Mouse (Mus musculus) limb, embryonic 13.5 days (tissue): ENCODE measurements around the gene Zfp82. TPM values are rescaled to one million over a fixed set of nuclear protein-coding genes. Genes with fewer than 3 reads are reported as not detected.

Experiments
- ATAC-seq: fragments of 200-750 bp; cut with Nextera tagmentation; 2 replicates; pipeline ENCODE4 v1.8.0; 2017; ENCODE audit warnings: low read depth, moderate number of reproducible peaks, moderate TSS enrichment; ENCODE audit not compliant: low FRiP score
- H3K27ac ChIP-seq: fragments of 300-500 bp; sonication (generic); 2 replicates; pipeline ENCODE4 v1.5.1; 2015; ENCODE audit warnings: inconsistent platforms, mild to moderate bottlenecking, moderate library complexity
- H3K27me3 ChIP-seq: fragments of 300-500 bp; sonication (generic); 2 replicates; pipeline ENCODE4 v1.6.1; 2015; ENCODE audit warnings: mild to moderate bottlenecking, inconsistent platforms
- H3K36me3 ChIP-seq: fragments of 300-500 bp; sonication (generic); 2 replicates; pipeline ENCODE4 v1.6.1; 2015; ENCODE audit warnings: inconsistent platforms, mild to moderate bottlenecking, moderate library complexity
- H3K4me1 ChIP-seq: fragments of 300-500 bp; sonication (generic); 2 replicates; pipeline ENCODE4 v1.6.1; 2015; ENCODE audit warnings: inconsistent platforms
- H3K4me2 ChIP-seq: fragments of 300-500 bp; sonication (generic); replicated peaks from 2 replicates; pipeline ENCODE4 v1.6.1; 2015; ENCODE audit warnings: inconsistent platforms, mild to moderate bottlenecking, moderate library complexity
- H3K4me3 ChIP-seq: fragments of 300-500 bp; sonication (generic); 2 replicates; pipeline ENCODE4 v1.5.1; 2015; ENCODE audit warnings: moderate library complexity, mild to moderate bottlenecking, inconsistent platforms
- H3K9ac ChIP-seq: fragments of 300-500 bp; sonication (generic); 2 replicates; pipeline ENCODE4 v1.6.1; 2015; ENCODE audit warnings: mild to moderate bottlenecking, inconsistent platforms
- H3K9me3 ChIP-seq: fragments of 300-500 bp; sonication (generic); 2 replicates; pipeline ENCODE4 v1.6.1; 2016; ENCODE audit warnings: inconsistent platforms
- WGBS: fragments of 180-500 bp; shearing (Covaris S2); methylation state at CpG from one replicate; pipeline ENCODE4 v1.1.7; 2015; 5-methylcytosine and 5-hydroxymethylcytosine counted together
- microRNA-seq: library from miRNA; unstranded; fragments of <30 nt; microRNA quantifications from one replicate; pipeline ENCODE4, GENCODE M21; 2016
- polyA plus RNA-seq: library from polyadenylated mRNA; unstranded; fragments of >200 nt; fragmentation: Nextera tagmentation; extraction: Ambion mirVana; gene quantifications from 2 replicates; pipeline ENCODE4 v1.2.1, GENCODE M21; 2015

Gene Zfp82
- polyA plus RNA-seq, 1 experiment from 2014 or later, result 9.7 TPM

DNA sequence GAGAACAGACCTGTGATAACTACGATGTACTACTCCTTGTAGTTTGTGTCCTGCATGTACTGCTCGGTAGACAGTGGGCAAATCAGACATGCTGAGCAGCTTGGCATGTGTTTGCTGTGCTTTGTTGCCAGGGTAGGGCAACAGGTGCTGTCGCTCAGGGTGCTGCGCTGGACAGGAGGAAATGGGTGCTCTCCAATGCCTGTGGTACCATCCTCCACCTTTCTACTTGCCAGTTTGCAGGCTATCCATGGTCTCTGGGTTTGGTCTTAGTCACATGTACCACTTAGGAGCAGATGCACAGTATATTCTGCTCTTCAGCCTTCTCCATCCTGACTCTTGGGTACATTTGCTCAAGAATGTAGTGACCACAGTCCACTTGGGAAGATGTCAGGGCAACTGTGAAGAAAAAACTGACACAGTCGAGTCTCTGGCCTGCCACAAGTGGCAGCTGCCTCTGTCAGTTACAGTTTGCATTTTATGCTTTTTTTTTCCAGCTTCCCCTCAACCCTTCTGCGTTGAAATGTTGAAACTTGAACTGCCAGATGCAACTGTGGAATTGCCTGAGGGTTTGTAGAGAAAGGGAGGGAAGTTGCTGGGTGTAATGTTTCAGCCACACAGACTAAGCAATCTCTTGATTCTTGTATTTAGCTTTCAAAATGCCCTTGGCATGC is 64.5 kb downstream of the Zfp82 start:
- peak; percentile 51; the same call in 1 of the 2 replicates for ATAC-seq
- Histone ChIP-seq H3K36me3 (peaks cover 63% of the 10 kb centered on the region), H3K9me3 (no peaks in the 10 kb centered on the region), H3K4me3 (no peak overlapping the region), H3K4me1 (peaks cover 14% of the 10 kb centered on the region), H3K4me2 (no peak overlapping the region), H3K9ac (no peak overlapping the region), H3K27ac (peak overlapping the region; percentile 85), H3K27me3 (no peaks in the 10 kb centered on the region)
- WGBS, result 66% methylated on average over 6 of the region's 6 CpGs

DNA sequence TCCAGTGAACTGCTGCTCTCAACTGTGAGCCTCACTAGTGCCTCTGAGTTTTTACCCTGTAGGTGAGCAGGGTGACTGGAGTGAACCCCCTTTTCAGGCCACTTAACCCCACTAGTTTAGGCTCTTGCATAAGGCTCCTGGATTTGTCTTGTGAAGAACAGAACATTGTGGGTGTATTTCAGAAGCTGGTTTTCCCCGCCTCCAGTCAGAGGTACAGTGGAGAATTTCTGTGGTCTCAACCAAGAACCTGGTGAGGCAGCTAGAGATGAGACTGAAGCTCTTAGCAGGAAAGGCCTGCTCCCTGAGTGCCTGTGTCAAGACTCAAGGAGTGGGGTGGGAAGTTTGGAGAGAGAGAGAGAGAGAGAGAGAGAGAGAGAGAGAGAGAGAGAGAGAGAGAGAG is 65.1 kb downstream of the Zfp82 start:
- no peak for ATAC-seq
- Histone ChIP-seq H3K27ac (peak overlapping the region; percentile 85; the same call in 1 of the 2 replicates), H3K27me3 (no peaks in the 10 kb centered on the region), H3K9ac (no peak overlapping the region), H3K9me3 (no peaks in the 10 kb centered on the region), H3K4me2 (no peak overlapping the region), H3K4me3 (no peak overlapping the region), H3K4me1 (peaks cover 14% of the 10 kb centered on the region), H3K36me3 (peaks cover 66% of the 10 kb centered on the region)
- WGBS, result 93% methylated on average over 1 of the region's 1 CpGs

Small RNAs within 50 kb of the gene (microRNA-seq; reads per million reads assigned to microRNA genes)
- not detected for gene Gm23368

Other genes with a start within 250 kb of the Zfp82 start
- 7.2 and 8.1 TPM in 2 replicates for gene Zfp940, start 219.2 kb downstream of the Zfp82 start, polyA plus RNA-seq
- 10.4 and 11.1 TPM in 2 replicates for gene Zfp420, start 212.9 kb downstream of the Zfp82 start, polyA plus RNA-seq
- gene Zfp27, start 166.3 kb downstream of the Zfp82 start, polyA plus RNA-seq, result 14.5 and 14.7 TPM in 2 replicates
- gene Zfp383, start 164.7 kb downstream of the Zfp82 start, polyA plus RNA-seq, result 8.3 and 8.5 TPM in 2 replicates
- 14.9 and 17.6 TPM in 2 replicates for gene Zfp74, start 118.8 kb downstream of the Zfp82 start, polyA plus RNA-seq
- gene Zfp568, start 88.9 kb downstream of the Zfp82 start, polyA plus RNA-seq, result 27.2 and 27.9 TPM in 2 replicates
- 6.1 and 6.8 TPM in 2 replicates for gene Zfp14, start 21.5 kb downstream of the Zfp82 start, polyA plus RNA-seq
- gene Gm26920, start 17.5 kb upstream of the Zfp82 start, polyA plus RNA-seq, result 2.3 and 3.3 TPM in 2 replicates
- 18.8 and 20.6 TPM in 2 replicates for gene Zfp566, start 17.6 kb upstream of the Zfp82 start, polyA plus RNA-seq
- gene Zfp260, start 21.9 kb upstream of the Zfp82 start, polyA plus RNA-seq, result 147 and 154 TPM in 2 replicates
- gene Zfp382, start 49.0 kb upstream of the Zfp82 start, polyA plus RNA-seq, result 13.8 and 14.6 TPM in 2 replicates
- gene Zfp146, start 96.8 kb upstream of the Zfp82 start, polyA plus RNA-seq, result 22.2 and 22.4 TPM in 2 replicates
- gene Cox7a1, start 111.2 kb upstream of the Zfp82 start, polyA plus RNA-seq, result 1.8 and 2.4 TPM in 2 replicates
- gene Capns1, start 125.9 kb upstream of the Zfp82 start, polyA plus RNA-seq, result 94.9 and 100 TPM in 2 replicates
- 171 and 184 TPM in 2 replicates for gene Polr2i, start 159.0 kb upstream of the Zfp82 start, polyA plus RNA-seq
- 219 and 220 TPM in 2 replicates for gene Tbcb, start 159.4 kb upstream of the Zfp82 start, polyA plus RNA-seq
- gene Ovol3, start 162.8 kb upstream of the Zfp82 start, polyA plus RNA-seq, result 0.28 TPM in 1 of 2 replicates, not detected in the other
- 0.28 and 0.48 TPM in 2 replicates for gene Thap8, start 207.2 kb upstream of the Zfp82 start, polyA plus RNA-seq
- gene Wdr62, start 207.5 kb upstream of the Zfp82 start, polyA plus RNA-seq, result 8.5 and 9.2 TPM in 2 replicates
- gene Clip3, start 218.8 kb upstream of the Zfp82 start, polyA plus RNA-seq, result 51.2 and 51.5 TPM in 2 replicates
- 94.2 and 99.2 TPM in 2 replicates for gene Alkbh6, start 235.8 kb upstream of the Zfp82 start, polyA plus RNA-seq
- 89.9 and 90.4 TPM in 2 replicates for gene Syne4, start 241.9 kb upstream of the Zfp82 start, polyA plus RNA-seq
- 0.95 and 1.2 TPM in 2 replicates for gene E130208F15Rik, start 248.8 kb upstream of the Zfp82 start, polyA plus RNA-seq